Mouse (Mus musculus) right cerebral cortex, postnatal 4 days (tissue): ENCODE measurements around the gene Mtmr6.

ENCODE experiments used
- DNase-seq: peaks from one replicate; pipeline ENCODE4 v3.0.0-alpha.2; 2022

Mtmr6 gene

DNA sequence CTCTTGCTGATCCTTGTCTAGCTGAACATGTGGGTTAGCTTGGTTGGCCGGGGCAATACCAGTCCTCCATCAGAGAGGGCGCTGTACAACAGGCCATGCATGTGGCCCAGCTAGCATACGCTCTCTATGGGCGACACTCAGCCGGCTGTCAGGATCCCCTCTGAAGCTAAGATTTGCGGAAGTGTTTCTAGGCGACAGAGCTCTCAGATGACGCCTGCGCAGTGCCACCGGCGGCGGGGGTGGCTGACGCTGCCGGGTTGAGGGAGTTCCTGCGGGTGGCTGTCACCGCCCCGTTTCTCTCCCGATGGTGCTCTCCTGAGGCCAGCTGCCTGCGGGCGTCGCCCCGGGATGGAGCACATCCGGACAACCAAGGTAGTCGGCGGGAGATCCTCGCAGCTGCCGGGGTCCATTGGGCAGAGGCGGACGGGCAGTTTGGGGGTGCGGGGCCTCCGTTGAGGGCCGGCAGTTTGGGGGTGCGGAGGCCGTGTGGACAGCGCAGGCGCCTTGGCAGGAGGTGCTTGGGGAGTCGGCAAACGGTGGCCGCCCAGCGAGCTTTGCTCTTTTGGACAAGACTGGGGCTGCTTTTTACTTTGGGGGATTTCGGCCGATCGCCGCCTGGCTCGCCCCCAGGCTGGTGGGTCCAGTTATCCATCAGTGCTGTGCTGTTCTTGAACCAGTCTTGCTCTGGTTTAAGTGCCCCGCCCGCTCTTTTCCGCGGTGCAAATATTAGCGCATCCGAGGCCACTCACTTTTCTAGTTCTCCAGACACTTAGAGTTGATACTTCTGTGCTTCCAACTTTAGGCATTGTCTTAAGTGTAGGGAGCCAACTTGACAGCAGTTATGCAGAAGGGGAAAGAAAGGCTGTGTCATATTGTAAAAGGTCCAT, at the start of gene Mtmr6:
Gene Mtmr6 (plus strand): TSS at position 239 of the 887 bp plus-strand sequence.
- peak; percentile 87 for DNase-seq

DNA sequence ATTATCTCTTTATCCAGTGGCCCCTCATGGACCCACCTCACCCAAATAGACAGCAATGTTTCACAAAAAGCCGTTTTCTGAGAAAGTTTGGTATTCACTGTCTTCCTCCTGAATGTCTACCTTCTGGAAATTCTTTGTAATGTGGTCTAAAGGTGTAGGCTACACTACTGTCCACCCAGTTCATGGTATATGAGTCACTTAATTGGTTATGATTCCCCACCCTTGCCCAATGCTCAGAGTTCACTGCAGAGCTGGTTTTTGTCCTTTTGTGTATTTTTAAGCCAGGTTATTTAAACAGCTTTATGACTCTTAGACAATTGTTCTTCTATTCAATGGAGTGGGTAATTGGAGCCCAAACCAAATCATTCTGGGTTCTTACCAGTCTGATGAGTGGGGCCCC, 48.9 kb upstream of the Mtmr6 start:
- DNase-seq: no peak

DNA sequence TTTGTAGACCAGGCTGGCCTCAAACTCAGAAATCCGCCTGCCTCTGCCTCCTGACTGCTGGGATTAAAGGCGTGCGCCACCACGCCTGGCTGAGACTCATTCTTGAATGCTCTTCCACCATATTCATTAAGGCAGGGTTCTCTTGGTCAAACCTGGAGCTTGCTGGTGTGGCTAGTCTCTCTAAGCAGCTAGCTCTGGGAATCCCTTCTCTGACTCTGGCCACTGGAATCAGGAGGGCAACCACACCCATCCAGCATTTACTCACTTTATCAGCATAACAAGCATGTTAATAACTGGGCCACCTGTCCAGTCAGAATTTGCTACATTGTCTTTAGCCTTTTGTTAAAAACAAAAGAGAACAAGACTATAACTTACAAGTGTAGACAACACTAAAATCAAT, 47.4 kb upstream of the Mtmr6 start:
- DNase-seq: no peak

DNA sequence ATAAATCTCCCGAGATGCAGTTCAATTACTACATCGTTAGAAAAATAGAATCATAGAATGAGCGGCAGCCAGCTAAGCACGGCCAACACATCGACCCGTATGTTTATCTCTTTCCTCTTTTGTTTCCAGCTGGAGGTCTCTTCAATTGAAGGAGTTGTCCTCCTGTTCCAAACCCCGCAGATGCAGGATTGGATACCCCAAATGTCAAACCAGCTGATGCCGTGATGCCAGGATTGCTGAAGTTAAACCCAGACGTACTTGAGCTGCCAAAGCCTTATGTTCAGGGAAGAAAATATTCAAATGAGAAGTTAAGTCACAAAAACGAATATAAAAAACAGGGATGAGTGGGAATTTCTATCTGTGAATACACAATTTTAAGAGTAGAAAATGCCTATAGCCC, 45.1 kb upstream of the Mtmr6 start:
- no peak for DNase-seq

DNA sequence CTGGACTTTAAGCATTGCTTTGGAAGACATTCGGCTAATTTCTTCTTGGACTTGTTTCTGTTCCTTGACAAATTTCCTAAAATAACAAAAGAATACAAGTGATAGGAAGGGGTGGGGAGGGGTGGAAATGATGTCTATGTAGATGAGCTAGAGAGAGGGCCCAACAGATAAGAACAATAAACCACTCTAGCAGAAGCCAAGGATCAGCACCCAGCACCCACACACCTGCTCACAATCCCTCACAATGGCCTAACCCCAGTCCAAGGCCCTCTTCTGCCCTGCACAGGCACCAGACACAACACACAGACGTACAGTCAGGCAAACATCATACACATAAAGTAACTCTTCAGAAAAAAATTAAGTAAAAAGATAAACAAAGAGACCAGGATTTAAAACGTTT, 26.5 kb upstream of the Mtmr6 start:
- DNase-seq: no peak

GRCm38 (mm10) chr14:60250366-60250765, 14.7 kb upstream of the Mtmr6 start:
- no peak for DNase-seq

DNA sequence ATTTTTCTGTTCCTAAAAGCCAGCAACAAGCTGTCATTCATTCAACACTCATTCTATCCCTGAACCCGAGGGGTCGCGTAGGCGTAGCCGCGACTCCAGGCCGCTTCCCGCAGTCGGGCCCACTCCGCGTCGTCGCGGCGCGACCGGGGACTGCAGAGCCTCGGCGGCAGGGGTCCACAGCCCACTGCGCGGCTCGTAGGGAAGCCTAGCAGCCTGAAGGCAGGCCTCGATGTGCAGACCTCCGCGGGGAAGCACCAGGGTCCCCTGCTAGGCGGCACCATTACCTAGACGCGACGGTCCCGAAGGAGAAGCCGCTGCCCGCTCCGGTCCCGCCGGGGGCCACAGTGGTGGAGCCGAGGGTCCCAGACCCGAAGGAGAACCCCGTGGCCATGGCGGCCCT, 14.1 kb upstream of the Mtmr6 start:
- DNase-seq: peak; percentile 61

- DNase-seq: peak; percentile 97
These were observed 13.6 kb upstream of the Mtmr6 start, which contains the start of the genes Nupl1 and Gm49336 for GRCm38 (mm10) chr14:60251281-60252003. Gene Nupl1, minus strand, starts transcription at chr14:60251431. Gene Gm49336, minus strand, starts transcription at chr14:60251507.

- DNase-seq: peak; percentile 23
These were observed 12.7 kb upstream of the Mtmr6 start for GRCm38 (mm10) chr14:60252004-60253000.

DNA sequence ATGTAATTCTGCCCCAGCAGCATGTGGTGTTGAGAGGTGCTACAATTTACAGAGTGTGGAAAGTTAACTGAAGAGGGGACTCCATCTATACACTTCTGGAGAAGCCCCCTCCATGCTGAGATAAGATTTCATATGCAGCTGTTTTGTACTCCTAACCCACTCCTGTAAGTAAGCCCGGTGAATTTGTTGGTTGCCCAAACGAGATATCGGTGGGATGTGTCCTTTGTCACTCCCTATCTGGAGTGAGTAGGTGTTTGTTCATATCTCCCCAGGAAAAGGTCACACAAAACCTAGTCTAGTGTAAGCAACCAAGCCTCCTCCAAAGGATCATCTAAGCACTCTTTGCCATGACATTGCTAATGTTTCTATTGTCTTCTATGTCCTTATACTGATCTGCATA, 11.6 kb upstream of the Mtmr6 start:
- no peak for DNase-seq

- DNase-seq: no peak
These were observed 10.3 kb upstream of the Mtmr6 start for GRCm38 (mm10) chr14:60254774-60255173.

DNA sequence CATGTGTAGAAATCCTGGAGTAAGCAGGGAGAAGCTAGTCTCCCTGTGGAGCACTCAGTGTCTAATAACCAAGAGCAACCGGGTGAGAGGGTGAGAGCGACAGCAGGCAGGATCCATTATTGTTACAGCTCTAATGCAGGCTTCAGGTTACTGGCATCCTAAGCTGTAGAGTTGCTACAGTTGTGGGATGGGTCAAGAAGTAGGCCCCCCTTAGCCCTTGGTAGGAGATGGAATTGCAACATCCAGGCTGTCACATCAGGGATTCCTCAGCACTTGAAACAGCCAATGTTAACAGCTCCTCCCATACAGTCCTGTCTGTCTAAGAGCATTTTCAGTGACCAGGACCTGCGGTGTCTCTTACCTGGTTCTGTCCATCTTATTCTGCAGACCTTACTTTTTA, 8.7 kb upstream of the Mtmr6 start:
- DNase-seq: no peak

GRCm38 (mm10) chr14:60257101-60257500, 7.9 kb upstream of the Mtmr6 start:
- no peak for DNase-seq

DNA sequence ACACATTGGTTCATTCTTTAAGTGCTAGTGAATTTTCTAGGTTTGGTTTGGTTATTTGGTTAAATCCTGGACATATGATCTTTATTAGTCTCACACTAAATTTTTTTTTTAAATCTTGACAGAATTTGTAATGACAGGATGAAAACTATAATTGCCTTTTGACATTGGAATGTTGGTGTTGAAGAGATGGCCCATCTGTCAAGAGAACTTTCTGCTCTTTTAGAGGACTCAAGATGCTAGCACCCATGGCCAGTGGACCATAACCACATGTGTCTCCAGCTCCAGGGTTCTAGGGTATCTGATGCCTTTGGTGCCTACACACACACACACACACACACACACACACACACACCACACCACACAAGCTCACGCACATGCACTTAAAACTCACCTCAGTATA, 7.2 kb upstream of the Mtmr6 start:
- DNase-seq: no peak

DNA sequence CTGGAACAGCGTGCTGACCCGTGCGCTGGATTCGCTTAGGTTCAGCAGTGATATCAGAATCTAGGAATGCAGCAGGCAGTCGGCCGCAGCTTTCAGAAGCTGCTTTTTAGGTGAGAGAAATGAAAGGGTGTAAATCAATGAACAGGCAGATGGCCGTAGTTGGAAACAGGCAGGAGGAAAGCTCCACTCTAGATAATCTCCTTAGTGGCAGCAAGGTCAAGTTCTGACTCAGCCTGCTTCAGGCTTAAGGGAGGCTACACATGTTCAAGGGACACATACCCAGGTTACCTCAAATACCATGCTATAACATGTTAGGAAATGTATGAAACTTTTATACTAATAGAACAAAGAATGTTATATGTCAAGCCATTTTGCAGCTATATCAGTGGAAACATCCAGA, 2.7 kb upstream of the Mtmr6 start:
- DNase-seq: no peak

- no peak for DNase-seq
These were observed 4.3 kb downstream of the Mtmr6 start for GRCm38 (mm10) chr14:60269333-60269732.

DNA sequence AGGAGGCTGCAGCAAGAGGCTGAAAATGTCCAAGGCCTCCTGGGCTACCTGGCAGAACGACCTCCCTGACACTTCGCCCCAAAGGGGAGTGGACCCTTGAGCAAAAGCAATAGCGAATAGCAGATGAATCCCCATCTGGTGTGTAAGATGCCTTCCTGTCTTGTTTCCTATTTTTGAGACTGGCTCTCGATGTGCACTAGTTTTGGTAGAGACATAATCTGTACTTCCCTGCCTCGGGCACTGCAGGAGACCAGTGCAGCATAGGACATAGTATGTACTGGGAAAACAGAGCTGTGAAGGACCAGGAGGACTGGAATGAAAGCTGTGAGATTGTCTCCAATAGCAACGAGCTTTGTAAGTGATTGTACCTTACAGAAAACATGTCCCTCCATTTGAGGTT, 8.3 kb downstream of the Mtmr6 start:
- no peak for DNase-seq

GRCm38 (mm10) chr14:60275301-60276276, 10.6 kb downstream of the Mtmr6 start:
- DNase-seq: no peak

DNA sequence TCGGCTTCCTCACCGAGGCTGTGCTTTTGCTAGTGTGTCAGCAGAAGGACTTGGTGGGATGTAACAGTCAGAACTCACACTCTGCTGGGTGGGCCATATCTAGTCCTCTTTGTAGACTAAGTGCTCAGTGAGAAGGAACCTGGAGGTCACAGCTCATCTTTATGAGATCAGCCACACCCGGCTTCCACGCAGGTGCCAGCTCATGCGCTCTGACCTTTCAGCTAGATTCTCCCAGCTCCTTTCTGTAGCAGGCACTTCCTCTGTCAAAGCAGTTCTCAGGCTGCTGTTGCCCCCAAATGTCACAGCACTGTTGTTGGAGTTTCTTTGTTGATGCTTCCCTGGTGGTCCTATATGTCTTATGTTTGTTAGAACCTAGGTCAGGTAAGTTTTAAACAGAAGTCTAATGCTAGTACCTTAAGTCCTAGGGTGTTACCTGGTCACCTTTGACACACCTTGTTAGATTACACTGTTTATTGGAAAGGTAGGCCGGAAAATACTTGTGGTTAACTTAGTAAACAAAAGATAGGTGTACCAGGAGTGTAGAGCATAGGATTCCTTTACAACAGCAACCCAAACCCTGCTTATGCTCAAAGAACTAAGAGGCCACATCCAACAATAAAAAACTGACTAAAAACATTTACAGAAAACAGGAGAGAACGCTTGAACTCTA, 21.3 kb downstream of the Mtmr6 start:
- no peak for DNase-seq

- no peak for DNase-seq
These were observed 25.3 kb downstream of the Mtmr6 start for GRCm38 (mm10) chr14:60290363-60290762.

GRCm38 (mm10) chr14:60295531-60295930, 30.5 kb downstream of the Mtmr6 start:
- DNase-seq: no peak
